Mouse (Mus musculus) liver, embryonic 15.5 days (tissue): Measurements from ENCODE around the gene Nexn. TPM values are rescaled to one million over a fixed set of nuclear protein-coding genes. Genes with fewer than 3 reads are reported as not detected.

Experiments used
- ATAC-seq: fragments of 200-750 bp; cut with Nextera tagmentation; 2 replicates; pipeline ENCODE4 v1.8.0; 2017; ENCODE audit warnings: moderate number of reproducible peaks, mild to moderate bottlenecking, moderate library complexity; ENCODE audit not compliant: insufficient read depth
- H3K27ac ChIP-seq: fragments of 300-500 bp; sonication (generic); replicated peaks from 2 replicates; pipeline ENCODE4 v1.5.1; 2015; ENCODE audit warnings: mild to moderate bottlenecking, inconsistent platforms
- H3K27me3 ChIP-seq: fragments of 300-500 bp; sonication (generic); 2 replicates; pipeline ENCODE4 v1.6.1; 2015; ENCODE audit warnings: mild to moderate bottlenecking, inconsistent platforms
- H3K36me3 ChIP-seq: fragments of 300-500 bp; sonication (generic); replicated peaks from 2 replicates; pipeline ENCODE4 v1.6.1; 2015; ENCODE audit warnings: moderate library complexity, mild to moderate bottlenecking, inconsistent platforms
- H3K4me1 ChIP-seq: fragments of 300-500 bp; sonication (generic); replicated peaks from 2 replicates; pipeline ENCODE4 v1.6.1; 2015; ENCODE audit warnings: inconsistent platforms
- H3K4me2 ChIP-seq: fragments of 300-500 bp; sonication (generic); 2 replicates; pipeline ENCODE4 v1.6.1; 2015; ENCODE audit warnings: moderate library complexity, mild to moderate bottlenecking, inconsistent platforms
- H3K4me3 ChIP-seq: fragments of 300-500 bp; sonication (generic); replicated peaks from 2 replicates; pipeline ENCODE4 v1.5.1; 2015; ENCODE audit warnings: mild to moderate bottlenecking, inconsistent platforms
- H3K9ac ChIP-seq: fragments of 300-500 bp; sonication (generic); 2 replicates; pipeline ENCODE4 v1.6.1; 2015; ENCODE audit warnings: moderate library complexity, mild to moderate bottlenecking, inconsistent platforms
- H3K9me3 ChIP-seq: fragments of 300-500 bp; sonication (generic); replicated peaks from 2 replicates; pipeline ENCODE4 v1.6.1; 2016; ENCODE audit warnings: inconsistent platforms
- WGBS: fragments of 180-500 bp; shearing (Covaris S2); methylation state at CpG from one replicate; pipeline ENCODE4 v1.1.7; 2015; ENCODE audit warnings: mixed read lengths; ENCODE audit not compliant: insufficient replicate concordance; 5-methylcytosine and 5-hydroxymethylcytosine counted together
- polyA plus RNA-seq: library from polyadenylated mRNA; unstranded; fragments of >200 nt; fragmentation: Nextera tagmentation; extraction: Ambion mirVana; gene quantifications from 2 replicates; pipeline ENCODE4 v1.2.1, GENCODE M21; 2015

The Nexn gene
- polyA plus RNA-seq, 1 experiment from 2014 or later = 1.7 TPM

- WGBS = 0% methylated on average over 17 of the region's 17 CpGs
- Histone ChIP-seq H3K9me3 (no peaks in the 10 kb centered on the region), H3K4me2 (peak overlapping the region; percentile 69), H3K36me3 (0 out of 2 replicates have a peak, but pooled peaks cover 1% of the 10 kb centered on the region), H3K4me3 (peak overlapping the region; percentile 66), H3K4me1 (peaks cover 37% of the 10 kb centered on the region), H3K27me3 (no peaks in the 10 kb centered on the region), H3K27ac (peak overlapping the region; percentile 98), H3K9ac (peak overlapping the region; percentile 77)
- peak; percentile 89 for ATAC-seq
Measured at GRCm38 (mm10) chr3:152193635-152194097, 72.5 kb downstream of the Nexn start.

- Histone ChIP-seq H3K27me3 (no peaks in the 10 kb centered on the region), H3K4me3 (peak overlapping the region; percentile 66), H3K4me1 (peaks cover 39% of the 10 kb centered on the region), H3K36me3 (0 out of 2 replicates have a peak, but pooled peaks cover 3% of the 10 kb centered on the region), H3K4me2 (peak overlapping the region; percentile 69), H3K27ac (peak overlapping the region; percentile 98), H3K9ac (peak overlapping the region; percentile 77), H3K9me3 (no peaks in the 10 kb centered on the region)
- 1% methylated on average over 7 of the region's 7 CpGs for WGBS
- no peak for ATAC-seq
Measured at GRCm38 (mm10) chr3:152193177-152193576, 73.0 kb downstream of the Nexn start.

DNA sequence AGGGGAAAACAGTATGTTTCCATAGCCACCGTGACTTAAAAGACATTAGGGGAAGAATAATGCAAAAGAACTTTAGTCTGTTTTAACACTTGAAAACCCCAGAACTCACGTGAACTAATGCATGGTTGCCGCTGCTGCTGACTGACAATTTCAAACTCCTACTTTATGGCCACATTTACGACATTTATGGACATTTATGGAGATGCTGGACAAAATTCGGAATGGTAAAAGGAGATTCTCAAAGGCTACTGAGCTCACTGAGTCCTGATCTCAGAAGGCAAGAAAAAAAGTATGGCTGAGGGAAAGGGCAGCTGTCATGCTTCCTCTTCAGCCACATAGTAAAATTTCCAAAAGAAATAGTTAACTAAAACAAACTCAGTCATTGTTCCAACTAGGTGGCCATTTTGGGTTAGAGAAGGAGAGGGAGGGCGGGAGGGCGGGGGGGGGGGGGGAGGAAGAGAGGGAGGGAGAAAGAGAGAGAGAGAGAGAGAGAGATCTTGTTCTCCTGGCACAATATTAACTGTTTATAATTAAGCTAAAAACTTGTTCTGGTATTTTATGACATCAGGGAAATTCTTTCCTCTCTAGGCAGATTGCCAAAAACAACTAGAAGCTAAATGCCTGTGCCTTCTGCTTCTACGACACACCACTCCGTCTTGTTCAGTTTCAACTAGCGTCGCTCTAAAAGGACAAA is 73.8 kb downstream of the Nexn start:
- peak overlapping the region; percentile 75 for H3K4me2 ChIP-seq
- H3K9me3 ChIP-seq = no peaks in the 10 kb centered on the region
- peaks cover 42% of the 10 kb centered on the region for H3K4me1 ChIP-seq
- H3K27ac ChIP-seq = peak overlapping the region; percentile 79
- H3K9ac ChIP-seq = peak overlapping the region; percentile 61
- H3K27me3 ChIP-seq = no peaks in the 10 kb centered on the region
- ATAC-seq = no peak
- H3K4me3 ChIP-seq = peak overlapping the region; percentile 66
- WGBS = 7% methylated on average over 11 of the region's 11 CpGs
- H3K36me3 ChIP-seq = peaks cover 10% of the 10 kb centered on the region; the same call in 1 of the 2 replicates

DNA sequence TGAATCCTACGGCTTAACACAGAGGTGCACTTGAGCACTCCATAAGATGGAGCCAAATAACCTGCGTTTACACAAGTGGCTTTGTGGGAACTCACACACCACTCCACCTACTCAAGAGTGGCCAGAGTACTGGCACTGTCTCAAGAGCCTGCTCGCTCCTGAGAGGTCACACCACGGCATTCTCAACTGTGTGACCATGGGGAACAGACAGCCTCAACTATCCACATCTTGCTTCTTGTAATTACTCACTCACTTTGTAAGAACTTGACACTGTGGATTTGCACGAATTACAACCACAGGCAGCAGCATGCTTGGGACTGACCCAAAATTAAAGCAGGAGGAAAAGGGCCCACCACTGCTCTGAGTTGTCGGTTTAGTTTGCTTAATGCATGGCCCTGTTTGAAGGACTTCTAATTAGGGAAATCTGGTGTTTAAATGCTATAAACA is 74.3 kb downstream of the Nexn start:
- Histone ChIP-seq H3K4me2 (peak overlapping the region; percentile 75), H3K9ac (peak overlapping the region; percentile 61), H3K9me3 (no peaks in the 10 kb centered on the region), H3K36me3 (peaks cover 14% of the 10 kb centered on the region), H3K27ac (peak overlapping the region; percentile 79), H3K4me1 (peaks cover 37% of the 10 kb centered on the region), H3K27me3 (no peaks in the 10 kb centered on the region), H3K4me3 (peak overlapping the region; percentile 66)
- 5% methylated on average over 6 of the region's 6 CpGs for WGBS
- peak; percentile 49 for ATAC-seq

- no peak; the same call in 1 of the 2 replicates for ATAC-seq
- peak overlapping the region; percentile 51; the same call in 1 of the 2 replicates for H3K27ac ChIP-seq
- no peaks in the 10 kb centered on the region for H3K9me3 ChIP-seq
- peak overlapping the region; percentile 75 for H3K4me2 ChIP-seq
- H3K36me3 ChIP-seq = peaks cover 23% of the 10 kb centered on the region
- peak overlapping the region; percentile 57 for H3K9ac ChIP-seq
- peaks cover 33% of the 10 kb centered on the region for H3K4me1 ChIP-seq
- WGBS = 54% methylated on average over 9 of the region's 9 CpGs
- peak overlapping the region; percentile 66 for H3K4me3 ChIP-seq
- no peaks in the 10 kb centered on the region for H3K27me3 ChIP-seq
Measured at GRCm38 (mm10) chr3:152190679-152191477, 75.3 kb downstream of the Nexn start.

DNA sequence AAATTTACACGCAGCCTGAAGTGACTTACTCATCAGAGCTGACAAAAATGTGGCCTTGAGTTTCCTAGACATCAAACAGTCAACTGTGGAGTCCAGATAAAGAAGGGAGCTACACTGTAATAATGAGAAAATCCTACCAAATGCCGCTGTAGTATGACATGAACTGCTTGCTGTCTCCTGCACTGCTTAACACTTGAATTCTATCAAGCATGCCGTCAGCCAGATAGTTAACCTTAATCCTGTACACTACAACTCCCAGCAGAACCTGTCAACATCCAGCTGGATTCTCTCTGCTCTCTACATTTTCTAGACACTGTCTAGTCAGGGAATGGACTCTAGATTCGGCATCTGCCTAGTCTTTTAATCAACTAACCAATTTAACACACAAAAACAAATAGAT is 76.8 kb downstream of the Nexn start:
- Histone ChIP-seq H3K27ac (peak overlapping the region; percentile 4; the same call in 1 of the 2 replicates), H3K27me3 (no peaks in the 10 kb centered on the region), H3K36me3 (peaks cover 39% of the 10 kb centered on the region), H3K9me3 (no peaks in the 10 kb centered on the region), H3K4me3 (peak overlapping the region; percentile 21), H3K4me2 (peak overlapping the region; percentile 75), H3K9ac (0 out of 2 replicates have a peak overlapping the region, but pooled peaks have one; percentile 0), H3K4me1 (peaks cover 29% of the 10 kb centered on the region)
- ATAC-seq = no peak
- 35% methylated on average over 4 of the region's 4 CpGs for WGBS

Other genes with a start within 250 kb of the Nexn start
- 19.3 and 20.0 TPM in 2 replicates for gene Gipc2, start 100.1 kb downstream of the Nexn start, polyA plus RNA-seq
- 35.3 and 36.8 TPM in 2 replicates for gene Dnajb4, start 56.0 kb downstream of the Nexn start, polyA plus RNA-seq
- gene Fubp1, start 55.9 kb downstream of the Nexn start, polyA plus RNA-seq = 55.1 and 57.1 TPM in 2 replicates
- gene Miga1, start 74.1 kb upstream of the Nexn start, polyA plus RNA-seq = 3.4 and 3.5 TPM in 2 replicates
- gene Usp33, start 80.1 kb upstream of the Nexn start, polyA plus RNA-seq = 19.6 and 21.4 TPM in 2 replicates
- gene Zzz3, start 129.1 kb upstream of the Nexn start, polyA plus RNA-seq = 10.8 and 14.3 TPM in 2 replicates